Mouse (Mus musculus) urinary bladder, postnatal 25 days (tissue): ENCODE measurements at regions not wholly inside any gene's neighbourhood (a gene's known extent, or its start where the extent isn't known, plus 50 kb on each side); places are given as distances from the start of the nearest gene placed in this dataset.
A peak's percentile ranks its signal among the peaks of the same experiment; 100 is the strongest.
"Not testable (repeated sequence)": the region's sequence is repeated elsewhere in the genome, so short reads cannot be mapped to it uniquely, and the experiment has no call there.

Experiments
- DNase-seq: peaks from one replicate; pipeline ENCODE4 v3.0.0; 2022; ENCODE audit warnings: low spot score

- no peak for DNase-seq
These were observed 52.4 kb upstream of the Plxna2 start for GRCm38 (mm10) chr1:194565574-194565973.

GRCm38 (mm10) chr1:194563946-194564345, 54.1 kb upstream of the Plxna2 start:
- no peak for DNase-seq

- DNase-seq, result no peak
These were observed 56.9 kb upstream of the Plxna2 start for GRCm38 (mm10) chr1:194561098-194561497.

GRCm38 (mm10) chr1:194548661-194549060, 69.4 kb upstream of the Plxna2 start:
- DNase-seq, result no peak

- DNase-seq, result no peak
These were observed 69.8 kb upstream of the Plxna2 start for GRCm38 (mm10) chr1:194548243-194548642.

GRCm38 (mm10) chr1:194540923-194541322, 77.1 kb upstream of the Plxna2 start:
- no peak for DNase-seq

- DNase-seq, result no peak
These were observed 90.5 kb upstream of the Plxna2 start for GRCm38 (mm10) chr1:194527342-194528165.

GRCm38 (mm10) chr1:194524976-194525375, 93.0 kb upstream of the Plxna2 start:
- no peak for DNase-seq

- DNase-seq, result no peak
These were observed 96.8 kb upstream of the Plxna2 start for GRCm38 (mm10) chr1:194521216-194521615.

- no peak for DNase-seq
These were observed 98.4 kb upstream of the Plxna2 start for GRCm38 (mm10) chr1:194519509-194520220.

GRCm38 (mm10) chr1:194516136-194516535, 101.9 kb upstream of the Plxna2 start:
- DNase-seq, result no peak

GRCm38 (mm10) chr1:194508314-194508713, 109.7 kb upstream of the Plxna2 start:
- no peak for DNase-seq

- no peak for DNase-seq
These were observed 112.2 kb upstream of the Plxna2 start for GRCm38 (mm10) chr1:194505826-194506225.

- no peak for DNase-seq
These were observed 113.8 kb upstream of the Plxna2 start for GRCm38 (mm10) chr1:194504207-194504606.

- no peak for DNase-seq
These were observed 114.5 kb upstream of the Plxna2 start for GRCm38 (mm10) chr1:194503517-194503916.

GRCm38 (mm10) chr1:194496424-194496823, 121.6 kb upstream of the Plxna2 start:
- DNase-seq, result no peak

- DNase-seq, result no peak
These were observed 126.9 kb upstream of the Plxna2 start for GRCm38 (mm10) chr1:194491111-194491510.

GRCm38 (mm10) chr1:194488126-194488525, 129.9 kb upstream of the Plxna2 start:
- no peak for DNase-seq

- no peak for DNase-seq
These were observed 135.3 kb upstream of the Plxna2 start for GRCm38 (mm10) chr1:194482717-194483059.

GRCm38 (mm10) chr1:194482001-194482716, 135.9 kb upstream of the Plxna2 start:
- no peak for DNase-seq

- DNase-seq, result not testable (repeated sequence)
These were observed 146.7 kb upstream of the Plxna2 start for GRCm38 (mm10) chr1:194471281-194471680.

GRCm38 (mm10) chr1:194452480-194452879, 165.5 kb upstream of the Plxna2 start:
- DNase-seq, result no peak

- peak; percentile 9 for DNase-seq
These were observed 174.3 kb upstream of the Plxna2 start for GRCm38 (mm10) chr1:194443681-194444080.
